Mouse (Mus musculus) liver, embryonic 13.5 days (tissue): Measurements from ENCODE around the gene Trex1. TPM values are rescaled to one million over a fixed set of nuclear protein-coding genes. Genes with fewer than 3 reads are reported as not detected.

Source experiments
- ATAC-seq: fragments of 200-750 bp; cut with Nextera tagmentation; 2 replicates; pipeline ENCODE4 v1.8.0; 2017; ENCODE audit warnings: low read depth, mild to moderate bottlenecking, moderate number of reproducible peaks, moderate library complexity
- DNase-seq: peaks from one replicate; pipeline ENCODE4 v3.0.0; 2022
- H3K27ac ChIP-seq: fragments of 300-500 bp; sonication (generic); 2 replicates; pipeline ENCODE4 v1.5.1; 2015; ENCODE audit warnings: moderate library complexity, mild to moderate bottlenecking, inconsistent platforms
- H3K27me3 ChIP-seq: fragments of 300-500 bp; sonication (generic); 2 replicates; pipeline ENCODE4 v1.6.1; 2015; ENCODE audit warnings: mild to moderate bottlenecking, inconsistent platforms
- H3K36me3 ChIP-seq: fragments of 300-500 bp; sonication (generic); 2 replicates; pipeline ENCODE4 v1.6.1; 2015; ENCODE audit warnings: mild to moderate bottlenecking, inconsistent platforms
- H3K4me1 ChIP-seq: fragments of 300-500 bp; sonication (generic); replicated peaks from 2 replicates; pipeline ENCODE4 v1.6.1; 2015; ENCODE audit warnings: inconsistent platforms
- H3K4me2 ChIP-seq: fragments of 300-500 bp; sonication (generic); 2 replicates; pipeline ENCODE4 v1.6.1; 2015; ENCODE audit warnings: inconsistent platforms, mild to moderate bottlenecking, moderate library complexity
- H3K4me3 ChIP-seq: fragments of 300-500 bp; sonication (generic); replicated peaks from 2 replicates; pipeline ENCODE4 v1.5.1; 2015; ENCODE audit warnings: mild to moderate bottlenecking, inconsistent platforms
- H3K9ac ChIP-seq: fragments of 300-500 bp; sonication (generic); 2 replicates; pipeline ENCODE4 v1.6.1; 2015; ENCODE audit warnings: mild to moderate bottlenecking, inconsistent platforms
- H3K9me3 ChIP-seq: fragments of 300-500 bp; sonication (generic); replicated peaks from 2 replicates; pipeline ENCODE4 v1.6.1; 2016; ENCODE audit warnings: inconsistent platforms
- WGBS: fragments of 180-500 bp; shearing (Covaris S2); methylation state at CpG from one replicate; pipeline ENCODE4 v1.1.7; 2015; ENCODE audit not compliant: insufficient replicate concordance; 5-methylcytosine and 5-hydroxymethylcytosine counted together
- polyA plus RNA-seq: library from polyadenylated mRNA; unstranded; fragments of >200 nt; fragmentation: Nextera tagmentation; extraction: Ambion mirVana; gene quantifications from 2 replicates; pipeline ENCODE4 v1.2.1, GENCODE M21; 2015

Trex1 gene
- polyA plus RNA-seq, 1 experiment from 2014 or later: 8.9 TPM

- H3K27me3 ChIP-seq: peaks cover 47% of the 10 kb centered on the region
- peak overlapping the region; percentile 69 for H3K4me2 ChIP-seq
- DNase-seq: no peak
- peaks cover 37% of the 10 kb centered on the region for H3K4me1 ChIP-seq
- H3K27ac ChIP-seq: peak overlapping the region; percentile 86; the same call in 1 of the 2 replicates
- 62% methylated on average over 5 of the region's 5 CpGs for WGBS
- ATAC-seq: no peak
- H3K36me3 ChIP-seq: peaks cover 3% of the 10 kb centered on the region; the same call in 1 of the 2 replicates
- H3K9ac ChIP-seq: no peak overlapping the region
- no peaks in the 10 kb centered on the region for H3K9me3 ChIP-seq
- H3K4me3 ChIP-seq: no peak overlapping the region
Observed at GRCm38 (mm10) chr9:109097831-109098230, 38.3 kb upstream of the Trex1 start.

- DNase-seq (no peak), ATAC-seq (no peak)
- peak overlapping the region; percentile 86 for H3K27ac ChIP-seq
- H3K27me3 ChIP-seq: peaks cover 51% of the 10 kb centered on the region
- H3K4me2 ChIP-seq: peak overlapping the region; percentile 69
- WGBS: 50% methylated on average over 6 of the region's 6 CpGs
- H3K9me3 ChIP-seq: no peaks in the 10 kb centered on the region
- H3K36me3 ChIP-seq: peaks cover 6% of the 10 kb centered on the region; the same call in 1 of the 2 replicates
- peak overlapping the region; percentile 60; the same call in 1 of the 2 replicates for H3K4me3 ChIP-seq
- H3K4me1 ChIP-seq: peaks cover 37% of the 10 kb centered on the region
- H3K9ac ChIP-seq: 0 out of 2 replicates have a peak overlapping the region, but pooled peaks have one; percentile 67
Observed at GRCm38 (mm10) chr9:109097291-109097690, 37.8 kb upstream of the Trex1 start.

- Histone ChIP-seq H3K36me3 (peaks cover 9% of the 10 kb centered on the region), H3K4me1 (peaks cover 37% of the 10 kb centered on the region), H3K27ac (peak overlapping the region; percentile 86), H3K27me3 (peaks cover 51% of the 10 kb centered on the region), H3K4me3 (peak overlapping the region; percentile 60), H3K9ac (peak overlapping the region; percentile 67), H3K4me2 (peak overlapping the region; percentile 69), H3K9me3 (no peaks in the 10 kb centered on the region)
- ATAC-seq (no peak), DNase-seq (no peak)
- 67% methylated on average over 6 of the region's 6 CpGs for WGBS
Observed at GRCm38 (mm10) chr9:109096856-109097255, 37.3 kb upstream of the Trex1 start.

- Histone ChIP-seq H3K36me3 (peaks cover 15% of the 10 kb centered on the region), H3K27me3 (peaks cover 51% of the 10 kb centered on the region), H3K4me2 (peak overlapping the region; percentile 69), H3K27ac (peak overlapping the region; percentile 86), H3K9me3 (no peaks in the 10 kb centered on the region), H3K4me3 (peak overlapping the region; percentile 60), H3K4me1 (peaks cover 37% of the 10 kb centered on the region), H3K9ac (peak overlapping the region; percentile 67)
- ATAC-seq (no peak), DNase-seq (no peak)
- 53% methylated on average over 9 of the region's 9 CpGs for WGBS
Observed at GRCm38 (mm10) chr9:109096251-109096661, 36.7 kb upstream of the Trex1 start.

GRCm38 (mm10) chr9:109095137-109095982 lies 35.8 kb upstream of the Trex1 start, which contains the start of gene Plxnb1:
Plxnb1 (plus strand) TSS chr9:109095389.
- DNase-seq: no peak
- Histone ChIP-seq H3K27ac (peak within 1 kb of the TSS; percentile 86), H3K9ac (peak within 1 kb of the TSS; percentile 67), H3K27me3 (peaks cover 51% of the 10 kb centered on the region), H3K36me3 (peaks cover 24% of the 10 kb centered on the region), H3K4me2 (peak within 1 kb of the TSS; percentile 69), H3K4me1 (peaks cover 43% of the 10 kb centered on the region), H3K4me3 (peak within 1 kb of the TSS; percentile 60), H3K9me3 (no peaks in the 10 kb centered on the region)
- WGBS: under 1% methylated on average over 86 of the region's 102 CpGs
- ATAC-seq: no peak; the same call in 1 of the 2 replicates

GRCm38 (mm10) chr9:109094553-109095136 lies 35.1 kb upstream of the Trex1 start:
- H3K27ac ChIP-seq: peak overlapping the region; percentile 86
- DNase-seq: no peak
- peaks cover 25% of the 10 kb centered on the region for H3K36me3 ChIP-seq
- peaks cover 47% of the 10 kb centered on the region for H3K4me1 ChIP-seq
- H3K4me3 ChIP-seq: peak overlapping the region; percentile 60
- peak overlapping the region; percentile 69 for H3K4me2 ChIP-seq
- peak; percentile 41 for ATAC-seq
- H3K27me3 ChIP-seq: peaks cover 51% of the 10 kb centered on the region
- WGBS: 5% methylated on average over 21 of the region's 21 CpGs
- H3K9ac ChIP-seq: peak overlapping the region; percentile 67
- no peaks in the 10 kb centered on the region for H3K9me3 ChIP-seq

GRCm38 (mm10) chr9:109093786-109094552 lies 34.4 kb upstream of the Trex1 start:
- Histone ChIP-seq H3K36me3 (peaks cover 31% of the 10 kb centered on the region), H3K4me3 (peak overlapping the region; percentile 60), H3K27ac (peak overlapping the region; percentile 75), H3K27me3 (peaks cover 51% of the 10 kb centered on the region), H3K4me1 (peaks cover 43% of the 10 kb centered on the region), H3K4me2 (peak overlapping the region; percentile 69), H3K9ac (no peak overlapping the region), H3K9me3 (no peaks in the 10 kb centered on the region)
- no peak for DNase-seq
- 34% methylated on average over 11 of the region's 11 CpGs for WGBS
- ATAC-seq: no peak

- H3K4me2 ChIP-seq: no peak overlapping the region
- peaks cover 51% of the 10 kb centered on the region for H3K27me3 ChIP-seq
- H3K27ac ChIP-seq: peak overlapping the region; percentile 75
- WGBS: 61% methylated on average over 6 of the region's 6 CpGs
- H3K4me3 ChIP-seq: no peak overlapping the region
- no peaks in the 10 kb centered on the region for H3K9me3 ChIP-seq
- no peak overlapping the region for H3K9ac ChIP-seq
- H3K36me3 ChIP-seq: peaks cover 33% of the 10 kb centered on the region
- DNase-seq: no peak
- H3K4me1 ChIP-seq: peaks cover 31% of the 10 kb centered on the region
- peak; percentile 49 for ATAC-seq
Observed at GRCm38 (mm10) chr9:109092799-109093198, 33.3 kb upstream of the Trex1 start.

GRCm38 (mm10) chr9:109091802-109092201 lies 32.3 kb upstream of the Trex1 start:
- Histone ChIP-seq H3K36me3 (peaks cover 33% of the 10 kb centered on the region), H3K9ac (no peak overlapping the region), H3K4me1 (peaks cover 31% of the 10 kb centered on the region), H3K4me3 (no peak overlapping the region), H3K27ac (0 out of 2 replicates have a peak overlapping the region, but pooled peaks have one; percentile 43), H3K9me3 (no peaks in the 10 kb centered on the region), H3K4me2 (no peak overlapping the region), H3K27me3 (peaks cover 44% of the 10 kb centered on the region)
- DNase-seq (no peak), ATAC-seq (no peak)
- WGBS: 87% methylated on average over 8 of the region's 8 CpGs

- DNase-seq (no peak), ATAC-seq (no peak)
- no peak overlapping the region for H3K4me2 ChIP-seq
- peaks cover 33% of the 10 kb centered on the region for H3K4me1 ChIP-seq
- H3K27ac ChIP-seq: peak overlapping the region; percentile 21; the same call in 1 of the 2 replicates
- H3K27me3 ChIP-seq: peaks cover 30% of the 10 kb centered on the region
- 73% methylated on average over 15 of the region's 15 CpGs for WGBS
- no peak overlapping the region for H3K9ac ChIP-seq
- H3K4me3 ChIP-seq: no peak overlapping the region
- no peaks in the 10 kb centered on the region for H3K9me3 ChIP-seq
- peaks cover 33% of the 10 kb centered on the region for H3K36me3 ChIP-seq
Observed at GRCm38 (mm10) chr9:109090446-109090845, 30.9 kb upstream of the Trex1 start.

- DNase-seq: no peak
- Histone ChIP-seq H3K9ac (no peak overlapping the region), H3K27ac (no peak overlapping the region), H3K4me2 (no peak overlapping the region), H3K4me3 (no peak overlapping the region), H3K9me3 (no peaks in the 10 kb centered on the region), H3K27me3 (peaks cover 6% of the 10 kb centered on the region; the same call in 1 of the 2 replicates), H3K4me1 (peaks cover 30% of the 10 kb centered on the region), H3K36me3 (peaks cover 33% of the 10 kb centered on the region)
- ATAC-seq: no peak
- 34% methylated on average over 5 of the region's 5 CpGs for WGBS
Observed at GRCm38 (mm10) chr9:109087987-109088386, 28.5 kb upstream of the Trex1 start.
